ENCODE assay signal across 8 mouse cellular contexts in genomic region chr19:21654788-21655187, GRCm38 (mm10). TPM values are rescaled to one million over a fixed set of nuclear protein-coding genes. Genes with fewer than 3 reads are reported as not detected.
A peak's percentile ranks its signal among the peaks of the same experiment; 100 is the strongest.
DNase-seq lines count a peak whose midpoint lies in the region; ATAC-seq lines count a peak whose summit lies in the region.

No protein-coding gene starts in this region.

- H3K9ac ChIP-seq in kidney, embryonic 16.5 days (replicated peaks; ENCODE audit: low read length) = 0 out of 2 replicates have a peak overlapping the region, but pooled peaks have one; percentile 22
- peak overlapping the region; percentile 41 for H3K9ac ChIP-seq in hindbrain, embryonic 16.5 days (ENCODE audit: low read depth, low read length)
- H3K9ac ChIP-seq in midbrain, embryonic 15.5 days = peak overlapping the region; percentile 89

- H3K4me3 ChIP-seq in kidney, embryonic 16.5 days (ENCODE audit: low read length) = peak overlapping the region; percentile 92
- peak overlapping the region; percentile 94 for H3K4me3 ChIP-seq in embryonic facial prominence, embryonic 10.5 days
- peak overlapping the region; percentile 97 for H3K4me3 ChIP-seq in hindbrain, embryonic 16.5 days (ENCODE audit: low read length)
- peak overlapping the region; percentile 85 for H3K4me3 ChIP-seq in midbrain, embryonic 15.5 days

- ATAC-seq in kidney, embryonic 16.5 days (ENCODE audit: low FRiP score, low TSS enrichment) = no peak
- ATAC-seq in hindbrain, embryonic 16.5 days = no peak
- no peak for ATAC-seq in midbrain, embryonic 15.5 days (replicated peaks)

- WGBS in kidney, embryonic 16.5 days = 53% methylated on average over 7 of the region's 7 CpGs
- WGBS in embryonic facial prominence, embryonic 10.5 days = 80% methylated on average over 7 of the region's 7 CpGs
- 46% methylated on average over 7 of the region's 7 CpGs for WGBS in hindbrain, embryonic 16.5 days
- 50% methylated on average over 7 of the region's 7 CpGs for WGBS in midbrain, embryonic 15.5 days

- H3K9me3 ChIP-seq in kidney, embryonic 16.5 days (ENCODE audit: low read length) = no peaks in the 10 kb centered on the region
- no peaks in the 10 kb centered on the region for H3K9me3 ChIP-seq in embryonic facial prominence, embryonic 10.5 days
- no peaks in the 10 kb centered on the region for H3K9me3 ChIP-seq in hindbrain, embryonic 16.5 days (ENCODE audit: control insufficient read depth, low read length)
- no peaks in the 10 kb centered on the region for H3K9me3 ChIP-seq in midbrain, embryonic 15.5 days

- no peaks in the 10 kb centered on the region for H3K36me3 ChIP-seq in kidney, embryonic 16.5 days (ENCODE audit: insufficient read depth, low read length)
- H3K36me3 ChIP-seq in embryonic facial prominence, embryonic 10.5 days (replicated peaks) = peaks cover 7% of the 10 kb centered on the region; the same call in 1 of the 2 replicates
- H3K36me3 ChIP-seq in hindbrain, embryonic 16.5 days (ENCODE audit: control insufficient read depth, insufficient read depth, low read length) = no peaks in the 10 kb centered on the region
- H3K36me3 ChIP-seq in midbrain, embryonic 15.5 days (replicated peaks) = no peaks in the 10 kb centered on the region

- no peaks in the 10 kb centered on the region for H3K27me3 ChIP-seq in kidney, embryonic 16.5 days (ENCODE audit: insufficient read depth, low read length)
- no peaks in the 10 kb centered on the region for H3K27me3 ChIP-seq in embryonic facial prominence, embryonic 10.5 days (replicated peaks; ENCODE audit: low read depth, poor library complexity, severe bottlenecking)
- no peaks in the 10 kb centered on the region for H3K27me3 ChIP-seq in hindbrain, embryonic 16.5 days (replicated peaks; ENCODE audit: control insufficient read depth, insufficient read depth, low read length)
- H3K27me3 ChIP-seq in midbrain, embryonic 15.5 days (replicated peaks) = no peaks in the 10 kb centered on the region

- peaks cover 29% of the 10 kb centered on the region for H3K4me1 ChIP-seq in kidney, embryonic 16.5 days (ENCODE audit: insufficient read depth, low read length)
- H3K4me1 ChIP-seq in embryonic facial prominence, embryonic 10.5 days = peaks cover 28% of the 10 kb centered on the region
- peaks cover 21% of the 10 kb centered on the region for H3K4me1 ChIP-seq in hindbrain, embryonic 16.5 days (ENCODE audit: control insufficient read depth, insufficient read depth, low read depth, low read length)
- H3K4me1 ChIP-seq in midbrain, embryonic 15.5 days = peaks cover 38% of the 10 kb centered on the region

- peak overlapping the region; percentile 83 for H3K4me2 ChIP-seq in kidney, embryonic 16.5 days (replicated peaks; ENCODE audit: low read depth, low read length)
- H3K4me2 ChIP-seq in hindbrain, embryonic 16.5 days (ENCODE audit: low read length) = peak overlapping the region; percentile 49
- peak overlapping the region; percentile 90 for H3K4me2 ChIP-seq in midbrain, embryonic 15.5 days

- no peak for DNase-seq in kidney, postnatal 14 days
- DNase-seq in embryonic facial prominence, embryonic 10.5 days (ENCODE audit: low spot score) = no peak
- DNase-seq in gastrocnemius, postnatal 14 days = no peak
- DNase-seq in MN1 (ENCODE audit: low spot score) = no peak
- DNase-seq in thymus, adult 18-20 months = no peak

- intact Hi-C loops in gastrocnemius, postnatal 14 days (cut with DNase I; ENCODE audit: low total_unique reads) = no loop called here

- no peak overlapping the region for H3K27ac ChIP-seq in kidney, embryonic 16.5 days (ENCODE audit: low read length)
- no peak overlapping the region for H3K27ac ChIP-seq in embryonic facial prominence, embryonic 10.5 days (replicated peaks)
- H3K27ac ChIP-seq in hindbrain, embryonic 16.5 days (ENCODE audit: low read depth, low read length) = no peak overlapping the region
- H3K27ac ChIP-seq in midbrain, embryonic 15.5 days = peak overlapping the region; percentile 98; the same call in 1 of the 2 replicates

RNA-seq across cellular contexts. Expression of gene Abhd17b, which starts 1.8 kb away (rescaled TPM):
- polyA plus RNA-seq in kidney, embryonic 16.5 days (2015; fragmentation: Nextera tagmentation; extraction: Ambion mirVana) = 21.0 and 26.5 TPM in 2 replicates
- 28.0 and 28.6 TPM in 2 replicates for polyA plus RNA-seq in embryonic facial prominence, embryonic 10.5 days (2016; fragmentation: Nextera tagmentation; extraction: Ambion mirVana)
- polyA plus RNA-seq in hindbrain, embryonic 16.5 days (2015; fragmentation: Nextera tagmentation; extraction: Ambion mirVana) = 27.6 and 38.4 TPM in 2 replicates
- 35.5 and 36.9 TPM in 2 replicates for polyA plus RNA-seq in midbrain, embryonic 15.5 days (2015; fragmentation: Nextera tagmentation; extraction: Ambion mirVana)
- 10 to 100 TPM; 20.7 to 23.0 TPM for total RNA-seq in gastrocnemius, postnatal 14 days (2021)

RNA-seq across cellular contexts. Expression of gene 1110059E24Rik, which starts 2.0 kb away (rescaled TPM):
- 67.0 and 68.6 TPM in 2 replicates for polyA plus RNA-seq in kidney, embryonic 16.5 days (2015; fragmentation: Nextera tagmentation; extraction: Ambion mirVana)
- polyA plus RNA-seq in embryonic facial prominence, embryonic 10.5 days (2016; fragmentation: Nextera tagmentation; extraction: Ambion mirVana) = 69.2 and 71.5 TPM in 2 replicates
- 53.2 and 59.6 TPM in 2 replicates for polyA plus RNA-seq in hindbrain, embryonic 16.5 days (2015; fragmentation: Nextera tagmentation; extraction: Ambion mirVana)
- polyA plus RNA-seq in midbrain, embryonic 15.5 days (2015; fragmentation: Nextera tagmentation; extraction: Ambion mirVana) = 60.7 and 61.4 TPM in 2 replicates
- total RNA-seq in gastrocnemius, postnatal 14 days (2021) = 10 to 100 TPM; 11.9 to 12.2 TPM

Comparison
In these comparisons a context has a peak if more than half of its experiments do, and no peak if none do; other contexts are left out.
1. H3K9ac ChIP-seq: peak in every context shown above with its lines; median percentile 89 in midbrain, embryonic 15.5 days; 41 in hindbrain, embryonic 16.5 days; 22 in kidney, embryonic 16.5 days.